Mouse (Mus musculus): ENCODE measurements around the gene Nicn1. TPM values are rescaled to one million over a fixed set of nuclear protein-coding genes. Genes with fewer than 3 reads are reported as not detected.
"Not testable (repeated sequence)": the region's sequence is repeated elsewhere in the genome, so short reads cannot be mapped to it uniquely, and the experiment has no call there.

Gene Nicn1
- polyA plus RNA-seq, 1 experiment from 2014 or later: 81.2 TPM

GRCm38 (mm10) chr9:108308141-108308540 lies 17.9 kb downstream of the Nicn1 start:
- H3K4me3 ChIP-seq: no peak overlapping the region
- peaks cover 11% of the 10 kb centered on the region for H3K36me3 ChIP-seq
- no peaks in the 10 kb centered on the region for H3K27me3 ChIP-seq (replicated peaks)
- peaks cover 24% of the 10 kb centered on the region for H3K4me1 ChIP-seq
- no peaks in the 10 kb centered on the region for H3K9me3 ChIP-seq
- peak overlapping the region; percentile 4; the same call in 1 of the 2 replicates for H3K9ac ChIP-seq
- H3K4me2 ChIP-seq (replicated peaks): peak overlapping the region; percentile 69
- WGBS: 80% methylated on average over 2 of the region's 2 CpGs
- no peak for ATAC-seq (ENCODE audit: low FRiP score, low read depth)
- no peak overlapping the region for H3K27ac ChIP-seq

GRCm38 (mm10) chr9:108317572-108317971 lies 27.3 kb downstream of the Nicn1 start:
- WGBS: 97% methylated on average over 3 of the region's 3 CpGs
- Histone ChIP-seq H3K4me3 (no peak overlapping the region), H3K27me3 (replicated peaks) (no peaks in the 10 kb centered on the region), H3K9ac (no peak overlapping the region), H3K36me3 (peaks cover 7% of the 10 kb centered on the region; the same call in 1 of the 2 replicates), H3K4me1 (no peaks in the 10 kb centered on the region), H3K4me2 (replicated peaks) (no peak overlapping the region), H3K27ac (no peak overlapping the region), H3K9me3 (no peaks in the 10 kb centered on the region)
- ATAC-seq (ENCODE audit: low FRiP score, low read depth): no peak

- WGBS: 91% methylated on average over 2 of the region's 2 CpGs
These were observed 28.2 kb downstream of the Nicn1 start for GRCm38 (mm10) chr9:108318462-108318861.

GRCm38 (mm10) chr9:108322054-108322453 lies 31.8 kb downstream of the Nicn1 start:
- H3K4me3 ChIP-seq; H3K9me3 ChIP-seq; H3K4me2 ChIP-seq (replicated peaks); H3K4me1 ChIP-seq; H3K27ac ChIP-seq; H3K36me3 ChIP-seq; ATAC-seq (ENCODE audit: low FRiP score, low read depth); H3K27me3 ChIP-seq (replicated peaks); H3K9ac ChIP-seq: not testable (repeated sequence)
- 92% methylated on average over 7 of the region's 7 CpGs for WGBS

More at GRCm38 (mm10) chr9:108318462-108318861, 28.2 kb downstream of the Nicn1 start:
- Histone ChIP-seq H3K4me2 (replicated peaks) (no peak overlapping the region), H3K4me1 (no peaks in the 10 kb centered on the region), H3K36me3 (peaks cover 7% of the 10 kb centered on the region; the same call in 1 of the 2 replicates), H3K27ac (no peak overlapping the region), H3K9me3 (no peaks in the 10 kb centered on the region), H3K9ac (no peak overlapping the region), H3K4me3 (no peak overlapping the region), H3K27me3 (replicated peaks) (no peaks in the 10 kb centered on the region)
- ATAC-seq (ENCODE audit: low FRiP score, low read depth): no peak

- ATAC-seq (ENCODE audit: low FRiP score, low read depth): no peak
- peaks cover 24% of the 10 kb centered on the region for H3K36me3 ChIP-seq
- no peaks in the 10 kb centered on the region for H3K9me3 ChIP-seq
- H3K4me2 ChIP-seq (replicated peaks): no peak overlapping the region
- H3K4me3 ChIP-seq: no peak overlapping the region
- no peaks in the 10 kb centered on the region for H3K27me3 ChIP-seq (replicated peaks)
- no peaks in the 10 kb centered on the region for H3K4me1 ChIP-seq
- no peak overlapping the region for H3K27ac ChIP-seq
- no peak overlapping the region for H3K9ac ChIP-seq
- WGBS: 91% methylated on average over 1 of the region's 1 CpGs
These were observed 34.6 kb downstream of the Nicn1 start for GRCm38 (mm10) chr9:108324784-108325183.

- no peak overlapping the region for H3K4me3 ChIP-seq
These were observed 35.6 kb downstream of the Nicn1 start for GRCm38 (mm10) chr9:108325811-108326210.

GRCm38 (mm10) chr9:108337848-108338550 lies 47.8 kb downstream of the Nicn1 start:
- peak overlapping the region; percentile 64 for H3K4me2 ChIP-seq (replicated peaks)
- H3K27ac ChIP-seq: 0 out of 2 replicates have a peak overlapping the region, but pooled peaks have one; percentile 1
- H3K9me3 ChIP-seq: no peaks in the 10 kb centered on the region
- ATAC-seq (ENCODE audit: low FRiP score, low read depth): no peak
- H3K9ac ChIP-seq: no peak overlapping the region
- WGBS: 76% methylated on average over 10 of the region's 10 CpGs
- H3K4me1 ChIP-seq: peaks cover 17% of the 10 kb centered on the region
- H3K27me3 ChIP-seq (replicated peaks): no peaks in the 10 kb centered on the region
- no peak overlapping the region for H3K4me3 ChIP-seq
- peaks cover 26% of the 10 kb centered on the region for H3K36me3 ChIP-seq

More at GRCm38 (mm10) chr9:108325811-108326210, 35.6 kb downstream of the Nicn1 start:
- Histone ChIP-seq H3K27ac (no peak overlapping the region), H3K36me3 (peaks cover 31% of the 10 kb centered on the region), H3K9ac (no peak overlapping the region), H3K9me3 (no peaks in the 10 kb centered on the region), H3K4me2 (replicated peaks) (no peak overlapping the region), H3K4me1 (no peaks in the 10 kb centered on the region), H3K27me3 (replicated peaks) (no peaks in the 10 kb centered on the region)
- WGBS: 93% methylated on average over 2 of the region's 2 CpGs
- ATAC-seq (ENCODE audit: low FRiP score, low read depth): no peak

- peak overlapping the region; percentile 90 for H3K9ac ChIP-seq
- H3K27me3 ChIP-seq (replicated peaks): no peaks in the 10 kb centered on the region
- H3K36me3 ChIP-seq: peaks cover 23% of the 10 kb centered on the region
- peak overlapping the region; percentile 82; the same call in 1 of the 2 replicates for H3K4me3 ChIP-seq
- 0 out of 2 replicates have a peak, but pooled peaks have one; percentile 3 for ATAC-seq (ENCODE audit: low FRiP score, low read depth)
- peak overlapping the region; percentile 64 for H3K4me2 ChIP-seq (replicated peaks)
- H3K9me3 ChIP-seq: no peaks in the 10 kb centered on the region
- peaks cover 17% of the 10 kb centered on the region for H3K4me1 ChIP-seq
- peak overlapping the region; percentile 85; the same call in 1 of the 2 replicates for H3K27ac ChIP-seq
- 33% methylated on average over 6 of the region's 6 CpGs for WGBS
These were observed 48.3 kb downstream of the Nicn1 start for GRCm38 (mm10) chr9:108338551-108338885.

- H3K27ac ChIP-seq: peak within 1 kb of the TSS; percentile 85
- H3K4me2 ChIP-seq (replicated peaks): peak within 1 kb of the TSS; percentile 64
- peak; percentile 98 for ATAC-seq (ENCODE audit: low FRiP score, low read depth)
- peak within 1 kb of the TSS; percentile 90 for H3K9ac ChIP-seq
- WGBS: under 1% methylated on average over 49 of the region's 49 CpGs
- H3K9me3 ChIP-seq: no peaks in the 10 kb centered on the region
- peaks cover 16% of the 10 kb centered on the region for H3K36me3 ChIP-seq
- no peaks in the 10 kb centered on the region for H3K27me3 ChIP-seq (replicated peaks)
- H3K4me3 ChIP-seq: peak within 1 kb of the TSS; percentile 82
- H3K4me1 ChIP-seq: peaks cover 17% of the 10 kb centered on the region
These were observed 48.9 kb downstream of the Nicn1 start, which contains the start of gene Gpx1 for GRCm38 (mm10) chr9:108338886-108339781. Gene Gpx1, plus strand, starts transcription at chr9:108338903.

GRCm38 (mm10) chr9:108339886-108340257 lies 49.6 kb downstream of the Nicn1 start:
- no peak overlapping the region for H3K27ac ChIP-seq
- no peaks in the 10 kb centered on the region for H3K27me3 ChIP-seq (replicated peaks)
- peaks cover 17% of the 10 kb centered on the region for H3K4me1 ChIP-seq
- H3K9ac ChIP-seq: peak overlapping the region; percentile 90
- peak overlapping the region; percentile 64 for H3K4me2 ChIP-seq (replicated peaks)
- no peaks in the 10 kb centered on the region for H3K9me3 ChIP-seq
- WGBS: 14% methylated on average over 20 of the region's 20 CpGs
- peaks cover 9% of the 10 kb centered on the region for H3K36me3 ChIP-seq
- H3K4me3 ChIP-seq: peak overlapping the region; percentile 82
- ATAC-seq (ENCODE audit: low FRiP score, low read depth): no peak

GRCm38 (mm10) chr9:108340258-108341138 lies 50.3 kb downstream of the Nicn1 start:
- Histone ChIP-seq H3K4me3 (peak overlapping the region; percentile 82), H3K4me1 (peaks cover 17% of the 10 kb centered on the region), H3K27ac (no peak overlapping the region), H3K9me3 (no peaks in the 10 kb centered on the region), H3K36me3 (peaks cover 3% of the 10 kb centered on the region), H3K9ac (peak overlapping the region; percentile 90), H3K4me2 (replicated peaks) (peak overlapping the region; percentile 64), H3K27me3 (replicated peaks) (no peaks in the 10 kb centered on the region)
- 70% methylated on average over 10 of the region's 10 CpGs for WGBS
- no peak for ATAC-seq (ENCODE audit: low FRiP score, low read depth)

Data from neural tube, embryonic 12.5 days (tissue).